Mouse (Mus musculus) right cerebral cortex, postnatal 4 days (tissue): ENCODE measurements around the gene Mmp21.

Experiments used
- DNase-seq: peaks from one replicate; pipeline ENCODE4 v3.0.0-alpha.2; 2022

The Mmp21 gene

GRCm38 (mm10) chr7:133645716-133646115 lies 34.1 kb downstream of the Mmp21 start:
- no peak for DNase-seq

GRCm38 (mm10) chr7:133638821-133639220 lies 41.0 kb downstream of the Mmp21 start:
- DNase-seq: no peak

GRCm38 (mm10) chr7:133638306-133638705 lies 41.6 kb downstream of the Mmp21 start:
- DNase-seq: no peak

- DNase-seq: peak; percentile 90
Observed at GRCm38 (mm10) chr7:133637361-133638305, 42.2 kb downstream of the Mmp21 start, which contains the start of gene Edrf1. Gene Edrf1, plus strand, starts transcription at chr7:133637543.

- peak; percentile 96 for DNase-seq
Observed at GRCm38 (mm10) chr7:133636738-133637352, 43.0 kb downstream of the Mmp21 start.

GRCm38 (mm10) chr7:133634932-133635650 lies 44.8 kb downstream of the Mmp21 start:
- DNase-seq: no peak

GRCm38 (mm10) chr7:133632476-133632875 lies 47.4 kb downstream of the Mmp21 start:
- DNase-seq: peak; percentile 75

GRCm38 (mm10) chr7:133630821-133631220 lies 49.0 kb downstream of the Mmp21 start:
- DNase-seq: no peak

- no peak for DNase-seq
Observed at GRCm38 (mm10) chr7:133627184-133627936, 52.5 kb downstream of the Mmp21 start.
